Mouse (Mus musculus): ENCODE results near the gene Prkci. TPM values are rescaled to one million over a fixed set of nuclear protein-coding genes. Genes with fewer than 3 reads are reported as not detected.

Gene Prkci
- polyA plus RNA-seq, 1 experiment from 2014 or later: 24.9 TPM

- no peaks in the 10 kb centered on the region for H3K36me3 ChIP-seq
- no peaks in the 10 kb centered on the region for H3K9me3 ChIP-seq
- no peak overlapping the region for H3K4me2 ChIP-seq
- peak; percentile 34; the same call in 1 of the 2 replicates for ATAC-seq (ENCODE audit: low read depth)
- H3K4me3 ChIP-seq: no peak overlapping the region
- no peaks in the 10 kb centered on the region for H3K4me1 ChIP-seq (replicated peaks)
- no peak overlapping the region for H3K9ac ChIP-seq
- WGBS: 44% methylated on average over 9 of the region's 9 CpGs
- H3K27ac ChIP-seq (replicated peaks): no peak overlapping the region
- H3K27me3 ChIP-seq: no peaks in the 10 kb centered on the region
Observed at GRCm38 (mm10) chr3:30975102-30975754, 20.3 kb upstream of the Prkci start.

GRCm38 (mm10) chr3:30976991-30977603 is 18.4 kb upstream of the Prkci start:
- Histone ChIP-seq H3K4me2 (no peak overlapping the region), H3K4me3 (no peak overlapping the region), H3K4me1 (replicated peaks) (no peaks in the 10 kb centered on the region), H3K27ac (replicated peaks) (no peak overlapping the region), H3K9ac (no peak overlapping the region), H3K27me3 (no peaks in the 10 kb centered on the region), H3K36me3 (no peaks in the 10 kb centered on the region), H3K9me3 (no peaks in the 10 kb centered on the region)
- WGBS: 48% methylated on average over 1 of the region's 1 CpGs
- ATAC-seq (ENCODE audit: low read depth): no peak

DNA sequence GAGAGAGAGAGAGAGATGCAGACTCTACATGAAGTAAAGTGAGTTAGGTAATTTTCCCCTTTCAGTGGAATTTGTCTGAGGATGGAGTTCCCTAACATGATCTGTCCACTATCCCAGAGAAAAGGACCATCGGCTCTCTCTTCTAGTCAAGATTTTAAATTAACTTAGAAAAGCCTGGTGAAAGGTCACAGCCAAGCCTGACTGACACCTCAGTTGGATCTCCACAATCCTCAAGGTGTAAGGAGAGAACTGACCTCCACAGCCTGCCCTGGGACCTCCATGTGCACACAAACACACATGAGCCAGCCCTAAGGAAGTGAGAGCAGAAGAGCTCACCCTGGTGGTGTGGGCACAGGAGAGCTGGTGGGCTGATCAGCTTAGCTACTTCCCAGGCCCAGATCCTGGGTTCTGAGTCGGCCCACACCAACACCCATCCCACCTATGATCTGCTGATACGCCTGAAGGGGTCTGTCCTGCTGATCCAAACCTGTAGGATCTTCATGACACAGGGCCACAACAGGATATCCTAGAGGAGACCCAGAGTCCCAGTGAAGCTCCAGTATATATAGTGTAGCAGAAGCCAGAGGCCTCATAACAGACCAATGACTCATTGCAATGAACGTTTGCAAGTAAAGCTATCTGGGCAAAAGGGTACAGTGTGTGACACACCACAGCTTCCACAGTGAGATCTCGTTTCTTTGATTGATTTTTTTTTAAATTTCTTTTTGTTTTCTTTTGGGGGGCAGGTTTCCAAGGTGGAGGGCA is 13.7 kb upstream of the Prkci start:
- Histone ChIP-seq H3K27me3 (no peaks in the 10 kb centered on the region), H3K36me3 (no peaks in the 10 kb centered on the region), H3K4me3 (no peak overlapping the region), H3K4me1 (replicated peaks) (no peaks in the 10 kb centered on the region), H3K9ac (no peak overlapping the region), H3K27ac (replicated peaks) (no peak overlapping the region), H3K9me3 (no peaks in the 10 kb centered on the region), H3K4me2 (no peak overlapping the region)
- WGBS: 78% methylated on average over 5 of the region's 5 CpGs
- no peak for ATAC-seq (ENCODE audit: low read depth)

- Histone ChIP-seq H3K27me3 (no peaks in the 10 kb centered on the region), H3K9ac (no peak overlapping the region), H3K36me3 (no peaks in the 10 kb centered on the region), H3K27ac (replicated peaks) (no peak overlapping the region), H3K4me1 (replicated peaks) (no peaks in the 10 kb centered on the region), H3K9me3 (no peaks in the 10 kb centered on the region), H3K4me2 (no peak overlapping the region), H3K4me3 (no peak overlapping the region)
- no peak for ATAC-seq (ENCODE audit: low read depth)
- WGBS: 41% methylated on average over 8 of the region's 8 CpGs
Observed at GRCm38 (mm10) chr3:30982924-30983536, 12.5 kb upstream of the Prkci start.

DNA sequence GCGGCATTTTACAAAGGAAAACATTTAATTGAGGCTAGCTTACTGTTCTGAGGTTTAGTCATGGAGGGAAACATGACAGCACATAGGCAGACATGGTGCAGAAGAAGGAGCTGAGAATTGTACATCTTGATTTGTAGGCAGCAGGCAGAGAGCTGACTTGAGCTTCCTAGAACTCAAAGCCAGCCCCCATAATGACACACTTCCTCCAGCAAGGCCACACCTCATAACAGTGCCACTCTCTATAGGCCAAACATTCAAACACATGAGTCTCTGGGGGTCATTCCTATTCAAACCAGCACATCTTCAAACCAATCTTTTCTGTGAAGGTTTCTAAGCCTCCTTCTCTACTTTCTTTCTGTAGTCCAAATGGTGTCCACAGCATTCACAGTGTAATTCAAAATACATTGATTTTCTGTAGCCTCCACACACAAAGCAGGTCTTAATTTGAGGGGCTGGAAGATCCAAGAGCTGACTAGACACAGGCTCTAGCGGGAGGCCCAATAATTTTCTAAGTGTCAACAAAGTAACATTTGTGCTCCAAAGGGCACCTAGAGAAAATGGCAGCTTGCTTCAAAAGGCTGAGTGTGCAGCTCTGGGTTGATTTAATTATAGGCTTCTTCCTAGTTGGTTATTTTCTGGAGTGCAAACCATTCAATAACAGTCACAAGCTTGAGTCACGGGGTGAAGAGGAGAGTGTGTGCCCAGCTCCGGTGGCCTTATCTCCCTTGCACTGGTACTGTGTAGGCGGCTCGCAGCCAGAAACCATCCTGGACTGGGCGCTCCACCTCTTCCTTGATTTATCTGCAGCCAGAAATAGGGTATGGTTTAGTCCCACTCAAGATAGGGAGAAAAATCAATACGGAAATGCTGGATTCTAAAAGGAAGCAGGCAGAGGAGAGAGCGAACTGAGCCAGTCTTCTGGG is 7.9 kb upstream of the Prkci start:
- Histone ChIP-seq H3K36me3 (no peaks in the 10 kb centered on the region), H3K4me3 (no peak overlapping the region), H3K9ac (no peak overlapping the region), H3K27ac (replicated peaks) (no peak overlapping the region), H3K27me3 (no peaks in the 10 kb centered on the region), H3K4me1 (replicated peaks) (no peaks in the 10 kb centered on the region), H3K4me2 (no peak overlapping the region), H3K9me3 (no peaks in the 10 kb centered on the region)
- ATAC-seq (ENCODE audit: low read depth): no peak
- 84% methylated on average over 9 of the region's 9 CpGs for WGBS

GRCm38 (mm10) chr3:30992161-30992560 is 3.4 kb upstream of the Prkci start:
- no peak overlapping the region for H3K27ac ChIP-seq (replicated peaks)
- H3K9me3 ChIP-seq: no peaks in the 10 kb centered on the region
- H3K4me3 ChIP-seq: no peak overlapping the region
- no peaks in the 10 kb centered on the region for H3K36me3 ChIP-seq
- H3K9ac ChIP-seq: no peak overlapping the region
- peaks cover 16% of the 10 kb centered on the region for H3K4me1 ChIP-seq (replicated peaks)
- WGBS: 78% methylated on average over 7 of the region's 7 CpGs
- H3K4me2 ChIP-seq: no peak overlapping the region
- no peak for ATAC-seq (ENCODE audit: low read depth)
- H3K27me3 ChIP-seq: no peaks in the 10 kb centered on the region

GRCm38 (mm10) chr3:30993066-30993573 is 2.4 kb upstream of the Prkci start:
- Histone ChIP-seq H3K36me3 (no peaks in the 10 kb centered on the region), H3K4me1 (replicated peaks) (peaks cover 21% of the 10 kb centered on the region), H3K4me2 (no peak overlapping the region), H3K27me3 (no peaks in the 10 kb centered on the region), H3K4me3 (no peak overlapping the region), H3K9ac (no peak overlapping the region), H3K27ac (replicated peaks) (no peak overlapping the region), H3K9me3 (no peaks in the 10 kb centered on the region)
- ATAC-seq (ENCODE audit: low read depth): no peak

DNA sequence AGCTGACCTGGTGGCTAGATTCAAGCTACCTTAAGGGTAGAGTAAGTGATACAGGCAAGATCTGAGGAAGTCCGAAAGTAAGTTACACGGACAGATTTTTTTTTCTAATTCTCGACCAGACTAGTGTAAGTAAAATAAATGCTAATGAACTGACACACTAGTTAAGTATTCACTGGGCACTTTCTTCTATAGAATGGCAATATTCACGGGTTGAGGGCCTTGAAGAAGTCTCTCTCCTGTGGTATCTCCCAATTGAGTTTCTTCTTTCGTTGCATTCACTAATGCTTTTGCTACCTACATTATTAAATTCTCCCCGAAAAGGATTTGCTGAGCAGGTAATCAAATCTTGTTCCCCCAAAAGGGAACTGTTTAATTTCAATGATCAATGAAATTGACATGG is 688 bp upstream of the Prkci start:
- Histone ChIP-seq H3K4me1 (replicated peaks) (peaks cover 28% of the 10 kb centered on the region), H3K4me3 (peak overlapping the region; percentile 92), H3K9ac (peak overlapping the region; percentile 56), H3K36me3 (no peaks in the 10 kb centered on the region), H3K4me2 (peak overlapping the region; percentile 75), H3K27me3 (no peaks in the 10 kb centered on the region), H3K27ac (replicated peaks) (no peak overlapping the region; the same call in 1 of the 2 replicates), H3K9me3 (no peaks in the 10 kb centered on the region)
- ATAC-seq (ENCODE audit: low read depth): no peak
- 34% methylated on average over 6 of the region's 6 CpGs for WGBS

GRCm38 (mm10) chr3:30995899-30996687 is 546 bp downstream of the Prkci start:
- H3K27me3 ChIP-seq: no peaks in the 10 kb centered on the region
- under 1% methylated on average over 49 of the region's 49 CpGs for WGBS
- peak overlapping the region; percentile 87 for H3K9ac ChIP-seq
- peaks cover 34% of the 10 kb centered on the region for H3K4me1 ChIP-seq (replicated peaks)
- no peaks in the 10 kb centered on the region for H3K9me3 ChIP-seq
- H3K4me3 ChIP-seq: peak overlapping the region; percentile 92
- peak overlapping the region; percentile 86 for H3K27ac ChIP-seq (replicated peaks)
- no peaks in the 10 kb centered on the region for H3K36me3 ChIP-seq
- H3K4me2 ChIP-seq: peak overlapping the region; percentile 75
- peak; percentile 81 for ATAC-seq (ENCODE audit: low read depth)

DNA sequence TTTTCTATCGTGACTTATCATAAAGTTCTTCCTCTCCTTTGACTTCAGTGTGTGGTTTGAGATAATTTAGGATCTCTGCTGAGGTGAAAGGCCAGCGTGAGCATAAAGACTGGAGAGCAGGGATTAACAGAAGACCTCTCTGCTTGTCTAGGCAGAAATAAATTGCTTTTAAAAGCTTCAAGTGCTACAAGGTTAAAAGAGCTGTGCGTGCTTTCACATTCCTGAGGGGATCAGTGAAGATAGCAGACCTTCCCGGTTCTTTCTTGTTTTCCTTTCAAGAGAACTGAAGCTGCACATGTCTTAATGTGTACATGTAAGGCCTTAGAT is 1.1 kb downstream of the Prkci start:
- Histone ChIP-seq H3K4me3 (peak overlapping the region; percentile 92), H3K4me1 (replicated peaks) (peaks cover 38% of the 10 kb centered on the region), H3K9ac (peak overlapping the region; percentile 87), H3K27me3 (no peaks in the 10 kb centered on the region), H3K27ac (replicated peaks) (no peak overlapping the region), H3K4me2 (peak overlapping the region; percentile 75), H3K36me3 (no peaks in the 10 kb centered on the region), H3K9me3 (no peaks in the 10 kb centered on the region)
- WGBS: under 1% methylated on average over 4 of the region's 4 CpGs
- no peak for ATAC-seq (ENCODE audit: low read depth)
